Mouse (Mus musculus) midbrain, embryonic 16.5 days (tissue): ENCODE measurements at regions not wholly inside any gene's neighbourhood (a gene's known extent, or its start where the extent isn't known, plus 50 kb on each side); places are given as distances from the start of the nearest gene placed in this dataset.
"Not testable (repeated sequence)": the region's sequence is repeated elsewhere in the genome, so short reads cannot be mapped to it uniquely, and the experiment has no call there.

Experiments
- ATAC-seq: fragments of 200-750 bp; cut with Nextera tagmentation; 2 replicates; pipeline ENCODE4 v1.8.0; 2017; ENCODE audit warnings: moderate TSS enrichment
- H3K27ac ChIP-seq: fragments of 300-500 bp; sonication (generic); 2 replicates; pipeline ENCODE4 v1.5.1; 2014; ENCODE audit warnings: mild to moderate bottlenecking, low read length, mixed read lengths
- H3K27me3 ChIP-seq: fragments of 300-500 bp; sonication (generic); 2 replicates; pipeline ENCODE4 v1.6.1; 2014; ENCODE audit warnings: low read depth, low read length, mixed read lengths; ENCODE audit not compliant: control insufficient read depth, insufficient read depth
- H3K36me3 ChIP-seq: fragments of 300-500 bp; sonication (generic); 2 replicates; pipeline ENCODE4 v1.6.1; 2014; ENCODE audit warnings: mild to moderate bottlenecking, low read length, moderate library complexity, mixed read lengths; ENCODE audit not compliant: control insufficient read depth, insufficient read depth
- H3K4me1 ChIP-seq: fragments of 300-500 bp; sonication (generic); 2 replicates; pipeline ENCODE4 v1.6.1; 2014; ENCODE audit warnings: mild to moderate bottlenecking, low read length, mixed read lengths; ENCODE audit not compliant: control insufficient read depth, insufficient read depth
- H3K4me2 ChIP-seq: fragments of 300-500 bp; sonication (generic); 2 replicates; pipeline ENCODE4 v1.6.1; 2014; ENCODE audit warnings: mild to moderate bottlenecking, low read length, mixed read lengths
- H3K4me3 ChIP-seq: fragments of 300-500 bp; sonication (generic); 2 replicates; pipeline ENCODE4 v1.5.1; 2014; ENCODE audit warnings: low read depth, mild to moderate bottlenecking, low read length, moderate library complexity, mixed read lengths
- H3K9ac ChIP-seq: fragments of 300-500 bp; sonication (generic); 2 replicates; pipeline ENCODE4 v1.6.1; 2014; ENCODE audit warnings: low read depth, low read length, mixed read lengths
- H3K9me3 ChIP-seq: fragments of 300-500 bp; sonication (generic); replicated peaks from 2 replicates; pipeline ENCODE4 v1.6.1; 2014; ENCODE audit warnings: mild to moderate bottlenecking, low read length, mixed read lengths; ENCODE audit not compliant: control insufficient read depth, poor library complexity, severe bottlenecking
- WGBS: fragments of 180-500 bp; shearing (Covaris S2); extraction: QIAGEN DNeasy Blood & Tissue Kit; methylation state at CpG from one replicate; pipeline ENCODE4 v1.1.7; 2014; 5-methylcytosine and 5-hydroxymethylcytosine counted together

DNA sequence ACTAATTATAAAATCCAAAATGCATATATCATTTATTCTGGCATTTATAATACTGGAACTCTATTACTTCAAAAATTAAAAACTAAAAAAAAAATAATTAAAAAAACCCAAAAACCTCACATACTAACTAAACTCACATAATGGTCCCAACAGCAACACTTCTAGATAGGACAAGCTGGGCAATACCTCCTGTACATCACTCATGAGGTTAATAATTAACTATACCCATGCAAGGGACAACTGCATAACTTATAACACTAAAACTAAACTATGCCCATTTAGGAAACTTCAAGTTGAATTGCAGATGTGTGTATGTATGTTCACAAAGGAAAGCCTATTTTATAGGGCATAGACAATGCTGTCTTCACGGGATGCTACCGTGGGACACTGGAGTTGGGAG is 263.0 kb upstream of the Smim15 start:
- no peak overlapping the region for H3K4me3 ChIP-seq
- 88% methylated on average over 2 of the region's 2 CpGs for WGBS

DNA sequence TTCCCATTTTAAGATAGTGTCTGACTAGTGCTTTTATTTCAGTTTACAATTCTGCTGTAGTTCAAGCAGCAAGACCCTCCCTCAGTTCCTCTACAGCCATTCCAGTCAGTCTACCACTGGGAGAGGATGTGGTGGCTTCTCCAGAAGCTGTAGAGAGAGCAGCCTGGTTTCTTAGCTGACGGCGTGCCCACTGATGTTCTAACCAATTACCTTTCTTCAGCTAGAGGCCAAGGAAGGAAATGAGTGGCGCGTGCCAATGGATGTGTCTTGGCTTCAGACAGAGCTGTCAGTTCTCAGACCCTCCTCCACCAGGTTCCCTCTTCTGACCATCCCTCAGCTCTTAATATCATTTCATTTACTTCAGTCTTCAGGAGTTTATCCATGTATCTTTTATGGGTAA is 264.7 kb upstream of the Smim15 start:
- Histone ChIP-seq H3K36me3 (no peaks in the 10 kb centered on the region), H3K27me3 (no peaks in the 10 kb centered on the region), H3K27ac (no peak overlapping the region), H3K4me2 (no peak overlapping the region), H3K9me3 (no peaks in the 10 kb centered on the region), H3K4me3 (no peak overlapping the region), H3K9ac (no peak overlapping the region), H3K4me1 (no peaks in the 10 kb centered on the region)
- 95% methylated on average over 4 of the region's 4 CpGs for WGBS
- no peak for ATAC-seq

More for the DNA sequence above, 263.0 kb upstream of the Smim15 start:
- no peaks in the 10 kb centered on the region for H3K36me3 ChIP-seq
- no peaks in the 10 kb centered on the region for H3K27me3 ChIP-seq
- H3K4me1 ChIP-seq: no peaks in the 10 kb centered on the region
- ATAC-seq: no peak
- H3K9me3 ChIP-seq: no peaks in the 10 kb centered on the region
- H3K4me2 ChIP-seq: no peak overlapping the region
- no peak overlapping the region for H3K27ac ChIP-seq
- no peak overlapping the region for H3K9ac ChIP-seq

DNA sequence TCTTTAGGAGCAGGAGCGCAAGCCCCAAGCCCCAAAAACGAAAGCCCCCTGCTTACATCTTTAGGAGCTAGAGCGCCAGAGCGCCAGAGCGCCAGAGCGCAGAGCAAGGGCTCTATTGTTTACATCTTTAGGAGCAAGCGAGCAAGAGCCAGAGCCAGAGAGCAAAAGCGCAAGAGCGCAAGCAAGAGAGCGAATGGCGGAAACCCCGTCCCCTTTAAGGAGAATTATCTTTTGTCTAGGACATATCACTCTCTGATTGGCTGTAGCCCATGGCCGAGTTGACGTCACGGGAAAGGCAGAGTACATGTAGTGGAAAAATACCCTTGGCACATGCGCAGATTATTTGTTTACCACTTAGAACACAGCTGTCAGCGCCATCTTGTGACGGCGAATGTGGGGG is 269.7 kb upstream of the Smim15 start:
- H3K4me3 ChIP-seq, H3K4me2 ChIP-seq, H3K4me1 ChIP-seq, H3K36me3 ChIP-seq, H3K9ac ChIP-seq, H3K27me3 ChIP-seq, ATAC-seq, H3K27ac ChIP-seq, H3K9me3 ChIP-seq: not testable (repeated sequence)
- 92% methylated on average over 14 of the region's 19 CpGs for WGBS

DNA sequence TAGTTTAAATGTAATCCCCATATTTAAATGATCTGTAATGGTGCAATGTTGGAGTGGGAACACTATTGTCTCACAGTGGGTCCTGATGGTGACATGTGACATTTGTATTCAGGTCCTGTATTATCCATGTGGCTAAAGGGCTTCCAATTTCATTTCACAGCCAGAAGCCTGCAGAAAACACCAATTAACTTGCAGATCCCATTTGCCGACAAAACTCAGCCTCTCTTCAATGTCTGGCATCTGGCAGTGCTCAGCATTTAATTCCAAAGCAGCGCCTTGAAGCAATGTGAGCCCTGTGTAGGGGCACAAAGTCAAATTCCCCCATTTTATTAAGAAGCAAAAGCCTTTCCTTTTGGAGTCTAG is 277.0 kb upstream of the Smim15 start:
- Histone ChIP-seq H3K4me3 (no peak overlapping the region), H3K36me3 (no peaks in the 10 kb centered on the region), H3K27ac (no peak overlapping the region), H3K4me2 (no peak overlapping the region), H3K9me3 (no peaks in the 10 kb centered on the region), H3K4me1 (peaks cover 19% of the 10 kb centered on the region), H3K27me3 (no peaks in the 10 kb centered on the region), H3K9ac (no peak overlapping the region)
- WGBS: 7% methylated on average over 2 of the region's 2 CpGs
- ATAC-seq: peak; percentile 83

GRCm38 (mm10) chr13:107766397-107767261 is 277.6 kb upstream of the Smim15 start:
- no peaks in the 10 kb centered on the region for H3K27me3 ChIP-seq
- peak overlapping the region; percentile 18; the same call in 1 of the 2 replicates for H3K27ac ChIP-seq
- no peak overlapping the region for H3K4me2 ChIP-seq
- no peaks in the 10 kb centered on the region for H3K9me3 ChIP-seq
- no peaks in the 10 kb centered on the region for H3K36me3 ChIP-seq
- H3K4me1 ChIP-seq: peaks cover 19% of the 10 kb centered on the region
- H3K4me3 ChIP-seq: no peak overlapping the region
- H3K9ac ChIP-seq: no peak overlapping the region
- 42% methylated on average over 13 of the region's 13 CpGs for WGBS
- ATAC-seq: peak; percentile 64

- 94% methylated on average over 5 of the region's 5 CpGs for WGBS
- ATAC-seq: no peak
Observed at GRCm38 (mm10) chr13:107763911-107764310, 280.3 kb upstream of the Smim15 start.

GRCm38 (mm10) chr13:107760511-107760910 is 283.7 kb upstream of the Smim15 start:
- 60% methylated on average over 8 of the region's 8 CpGs for WGBS
- Histone ChIP-seq H3K9ac (no peak overlapping the region), H3K4me3 (no peak overlapping the region), H3K27me3 (no peaks in the 10 kb centered on the region), H3K36me3 (no peaks in the 10 kb centered on the region), H3K9me3 (no peaks in the 10 kb centered on the region), H3K4me1 (no peaks in the 10 kb centered on the region), H3K4me2 (no peak overlapping the region), H3K27ac (no peak overlapping the region)
- no peak for ATAC-seq

More at GRCm38 (mm10) chr13:107763911-107764310, 280.3 kb upstream of the Smim15 start:
- no peaks in the 10 kb centered on the region for H3K27me3 ChIP-seq
- H3K4me3 ChIP-seq: no peak overlapping the region
- H3K36me3 ChIP-seq: no peaks in the 10 kb centered on the region
- H3K27ac ChIP-seq: no peak overlapping the region
- peaks cover 19% of the 10 kb centered on the region for H3K4me1 ChIP-seq
- H3K4me2 ChIP-seq: no peak overlapping the region
- no peaks in the 10 kb centered on the region for H3K9me3 ChIP-seq
- H3K9ac ChIP-seq: no peak overlapping the region

DNA sequence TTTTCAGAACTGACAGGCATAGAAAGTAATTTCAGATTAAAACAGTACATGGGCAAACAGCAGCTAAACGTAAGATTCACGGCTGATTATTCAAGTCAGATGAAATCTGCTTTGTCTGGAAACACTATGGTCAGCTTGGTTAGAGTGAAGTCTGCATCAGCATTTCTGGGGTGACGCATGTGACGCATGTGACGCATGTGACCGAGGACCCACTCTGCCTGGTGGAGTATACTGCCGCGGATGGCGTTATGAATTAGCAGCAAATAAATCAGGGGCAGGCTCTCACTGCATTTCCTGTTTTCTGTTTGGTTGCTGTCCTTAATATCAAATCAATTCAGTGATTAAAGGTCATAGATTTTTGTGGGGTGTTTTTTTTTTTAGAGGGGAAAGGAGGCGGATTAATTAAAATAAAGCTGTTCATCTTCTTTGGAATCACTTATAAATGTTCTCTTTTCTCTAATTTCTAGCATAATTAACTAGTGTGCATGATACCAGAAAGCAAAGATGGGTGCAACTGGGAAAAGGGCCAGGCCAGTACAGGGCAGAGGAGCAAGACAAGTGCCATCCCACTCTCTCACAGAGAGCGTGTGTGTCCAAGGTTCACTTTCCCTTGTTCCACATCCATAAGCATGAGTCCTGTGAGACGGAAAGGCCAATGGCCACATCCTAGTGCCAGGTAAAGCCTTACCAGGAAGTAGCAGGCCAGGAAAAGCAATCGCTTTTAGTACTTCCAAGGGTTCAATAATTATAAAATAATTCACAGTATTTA is 285.7 kb upstream of the Smim15 start:
- Histone ChIP-seq H3K9me3 (no peaks in the 10 kb centered on the region), H3K4me2 (no peak overlapping the region), H3K4me3 (no peak overlapping the region), H3K4me1 (no peaks in the 10 kb centered on the region), H3K27me3 (no peaks in the 10 kb centered on the region), H3K27ac (no peak overlapping the region), H3K9ac (no peak overlapping the region), H3K36me3 (no peaks in the 10 kb centered on the region)
- 83% methylated on average over 13 of the region's 13 CpGs for WGBS
- no peak for ATAC-seq

GRCm38 (mm10) chr13:107752745-107753144 is 291.5 kb upstream of the Smim15 start:
- no peak for ATAC-seq
- Histone ChIP-seq H3K36me3 (no peaks in the 10 kb centered on the region), H3K4me1 (no peaks in the 10 kb centered on the region), H3K9ac (no peak overlapping the region), H3K4me3 (no peak overlapping the region), H3K27me3 (no peaks in the 10 kb centered on the region), H3K27ac (no peak overlapping the region), H3K9me3 (no peaks in the 10 kb centered on the region), H3K4me2 (no peak overlapping the region)
- 77% methylated on average over 3 of the region's 3 CpGs for WGBS
